Mouse (Mus musculus) CH12.LX (cell line): ENCODE measurements around the gene Neurl1b. TPM values are rescaled to one million over a fixed set of nuclear protein-coding genes. Genes with fewer than 3 reads are reported as not detected.

Experiments
- DNase-seq: peaks from one replicate; pipeline ENCODE4 v3.0.0-alpha.2; 2013; ENCODE audit errors: extremely low read depth
- H3K27ac ChIP-seq: 2 replicates; pipeline ENCODE4 v1.5.1; 2012; ENCODE audit warnings: low read depth, mild to moderate bottlenecking, control low read depth, moderate library complexity; ENCODE audit not compliant: insufficient read depth
- H3K27me3 ChIP-seq: replicated peaks from 2 replicates; pipeline ENCODE3; 2012; ENCODE audit warnings: inconsistent platforms
- H3K36me3 ChIP-seq, 2 experiments: replicated peaks in 1 of 2; 2 replicates each; pipeline versions ENCODE3 to v1.6.1; 2012; ENCODE audit warnings: inconsistent platforms in 1 of 2, low read length in 1 of 2, mild to moderate bottlenecking in 1 of 2, mixed read lengths in 1 of 2, moderate library complexity in 1 of 2; ENCODE audit not compliant: control insufficient read depth in 1 of 2, insufficient read depth in 1 of 2
- H3K4me1 ChIP-seq, 2 experiments: 2 replicates each; pipeline ENCODE4 v1.6.1; 2012; ENCODE audit warnings: inconsistent platforms in 1 of 2, moderate library complexity in 1 of 2; ENCODE audit not compliant: insufficient read depth in 2 of 2, control insufficient read depth in 1 of 2
- H3K4me2 ChIP-seq: 2 replicates; pipeline ENCODE4 v1.6.1; 2012; ENCODE audit warnings: low read depth, mild to moderate bottlenecking, control low read depth; ENCODE audit not compliant: poor library complexity, insufficient read depth, severe bottlenecking
- H3K4me3 ChIP-seq, 3 experiments: fragments of 150-350 bp in 1 of 3; sonication (generic) in 1 of 3; replicated peaks in 1 of 3; 2 replicates each; pipeline versions ENCODE3 to v1.5.1; 2011 to 2012; ENCODE audit warnings: low read depth in 2 of 3, low read length in 2 of 3, mild to moderate bottlenecking in 2 of 3, moderate library complexity in 2 of 3, control low read depth in 1 of 3, improper control_type of control experiment in 1 of 3, inconsistent platforms in 1 of 3, mixed read lengths in 1 of 3; ENCODE audit not compliant: poor library complexity in 1 of 3
- H3K79me2 ChIP-seq: replicated peaks from 2 replicates; pipeline ENCODE4 v1.6.1; 2012; ENCODE audit warnings: mild to moderate bottlenecking, moderate library complexity; ENCODE audit not compliant: control insufficient read depth, poor library complexity, insufficient read depth, severe bottlenecking; ENCODE audit errors: extremely low read depth
- H3K9ac ChIP-seq: 2 replicates; pipeline ENCODE4 v1.6.1; 2012; ENCODE audit warnings: low read depth, mild to moderate bottlenecking, control low read depth, moderate library complexity; ENCODE audit not compliant: insufficient read depth
- H3K9me3 ChIP-seq: replicated peaks from 2 replicates; pipeline ENCODE3; 2012; ENCODE audit warnings: low read length, inconsistent platforms, mixed read lengths
- CHD1 ChIP-seq: IDR thresholded peaks from 2 replicates; pipeline ENCODE4 v1.6.1; 2012; ENCODE audit warnings: low read depth, low read length, improper control_type of control experiment, inconsistent platforms
- CHD2 ChIP-seq: IDR thresholded peaks from 2 replicates; pipeline ENCODE4 v1.6.1; 2011; ENCODE audit warnings: low read length, improper control_type of control experiment
- E2F4 ChIP-seq: IDR thresholded peaks from 2 replicates; pipeline ENCODE4 v1.6.1; 2011; ENCODE audit warnings: low read depth, low read length, improper control_type of control experiment; ENCODE audit not compliant: insufficient replicate concordance
- EP300 ChIP-seq: IDR thresholded peaks from 2 replicates; pipeline ENCODE4 v1.6.1; 2011; ENCODE audit warnings: low read length, improper control_type of control experiment
- KAT2A ChIP-seq: IDR thresholded peaks from 2 replicates; pipeline ENCODE4 v1.6.1; 2012; ENCODE audit warnings: low read length, improper control_type of control experiment, inconsistent platforms; ENCODE audit not compliant: insufficient replicate concordance
- MYC ChIP-seq: IDR thresholded peaks from 2 replicates; pipeline ENCODE4 v1.6.1; 2011; ENCODE audit warnings: low read depth, mild to moderate bottlenecking, improper control_type of control experiment, low read length
- NELFE ChIP-seq: IDR thresholded peaks from 2 replicates; pipeline ENCODE4 v1.6.1; 2011; ENCODE audit warnings: low read depth, low read length, improper control_type of control experiment
- PAX5 ChIP-seq: IDR thresholded peaks from 2 replicates; pipeline ENCODE4 v1.6.1; 2012; ENCODE audit warnings: low read length, inconsistent platforms, mixed read lengths
- POLR2A ChIP-seq: IDR thresholded peaks from 2 replicates; pipeline ENCODE4 v1.6.1; 2011; ENCODE audit warnings: low read depth, mild to moderate bottlenecking, improper control_type of control experiment, low read length
- RCOR1 ChIP-seq: conservative IDR thresholded peaks from 2 replicates; pipeline ENCODE4 v1.6.1; 2012; ENCODE audit warnings: low read depth, mild to moderate bottlenecking, inconsistent platforms, low read length, improper control_type of control experiment
- SMC3 ChIP-seq: IDR thresholded peaks from 2 replicates; pipeline ENCODE4 v1.6.1; 2011; ENCODE audit warnings: low read depth, low read length, improper control_type of control experiment
- TBP ChIP-seq: conservative IDR thresholded peaks from 2 replicates; pipeline ENCODE4 v1.6.1; 2011; ENCODE audit warnings: low read depth, low read length, improper control_type of control experiment
- ZC3H11A ChIP-seq: IDR thresholded peaks from 2 replicates; pipeline ENCODE4 v1.6.1; 2012; ENCODE audit warnings: low read depth, mild to moderate bottlenecking, inconsistent platforms, low read length, improper control_type of control experiment
- ZMIZ1 ChIP-seq: IDR thresholded peaks from 2 replicates; pipeline ENCODE4 v1.6.1; 2012; ENCODE audit warnings: low read depth, mild to moderate bottlenecking, inconsistent platforms, low read length, improper control_type of control experiment
- ZNF384 ChIP-seq: IDR thresholded peaks from 2 replicates; pipeline ENCODE4 v1.6.1; 2012; ENCODE audit warnings: low read depth, low read length, improper control_type of control experiment, inconsistent platforms
- dilution Hi-C: fragments of 300-500 bp; cut with MboI; formaldehyde crosslinking; loops from 2 replicates; pipeline ENCODE4 v1.14.3; 2020; ENCODE audit warnings: low sequenced_read_pairs; ENCODE audit not compliant: extremely low pct_unique_long_range_greater_than_20kb, extremely low pct_ligation_motif_present
- in situ Hi-C: fragments of 300-500 bp; cut with MboI; formaldehyde crosslinking; loops from 3 replicates; pipeline ENCODE4 v1.14.3; 2019; ENCODE audit warnings: low sequenced_read_pairs, low pct_ligation_motif_present, low pct_unique_long_range_greater_than_20kb, mixed read lengths
- polyA plus RNA-seq: library from polyadenylated mRNA; unstranded; fragments of >175 nt; gene quantifications from 2 replicates; pipeline ENCODE4 v1.2.1, GENCODE M21; 2012; ENCODE audit warnings: low read depth; ENCODE audit not compliant: insufficient read length
- total RNA-seq, 2 experiments: library from RNA; depleted of rRNA; stranded (reverse); fragments of 300-350 nt in 1 of 2; fragments of >200 nt in 1 of 2; gene quantifications; 2 replicates each; pipeline ENCODE4 v1.2.3; 2012 to 2014

Gene Neurl1b
- total and polyA plus RNA-seq, 3 experiments, result 0.25 TPM; not detected in 2

GRCm38 (mm10) chr17:26384111-26384510 lies 30.5 kb upstream of the Neurl1b start:
- dilution Hi-C loops (no loop called here), in situ Hi-C loops (no loop called here)
- Histone ChIP-seq H3K4me2 (no peak overlapping the region), H3K27ac (no peak overlapping the region), H3K79me2 (no peaks in the 10 kb centered on the region), H3K9ac (no peak overlapping the region), H3K9me3 (no peaks in the 10 kb centered on the region), H3K4me1 (peaks cover 6 to 17% of the 10 kb centered on the region in 2 experiments), H3K4me3 (no peak overlapping the region), H3K27me3 (peaks cover 91% of the 10 kb centered on the region), H3K36me3 (no peaks in the 10 kb centered on the region)
- no peak for DNase-seq
- TF ChIP-seq CHD1 (no peak), CHD2 (no peak), RCOR1 (no peak), KAT2A (no peak), E2F4 (no peak), MYC (no peak)

- dilution Hi-C loops (no loop called here), in situ Hi-C loops (loop anchor here (5.0 kb wide), 1 partner anchor 37 kb away; no protein-coding TSS in a partner anchor)
- Histone ChIP-seq H3K9me3 (no peaks in the 10 kb centered on the region), H3K9ac (no peak overlapping the region), H3K27ac (no peak overlapping the region), H3K27me3 (peaks cover 86% of the 10 kb centered on the region), H3K4me3 (no peak overlapping the region), H3K4me1 (peaks cover 6 to 17% of the 10 kb centered on the region in 2 experiments), H3K4me2 (no peak overlapping the region), H3K36me3 (no peaks in the 10 kb centered on the region), H3K79me2 (no peaks in the 10 kb centered on the region)
- no peak for DNase-seq
- TF ChIP-seq ZMIZ1 (no peak), RCOR1 (no peak), NELFE (no peak), SMC3 (no peak), ZNF384 (no peak)
These were observed 29.1 kb upstream of the Neurl1b start for GRCm38 (mm10) chr17:26385252-26386130.

- H3K27me3 ChIP-seq, result peaks cover 86% of the 10 kb centered on the region
- dilution Hi-C loops, result no loop called here
- H3K79me2 ChIP-seq, result no peaks in the 10 kb centered on the region
- no peak overlapping the region for H3K9ac ChIP-seq
- no peaks in the 10 kb centered on the region for H3K36me3 ChIP-seq
- no peaks in the 10 kb centered on the region for H3K9me3 ChIP-seq
- DNase-seq, result no peak
- no peak overlapping the region for H3K27ac ChIP-seq
- peaks cover 6 to 11% of the 10 kb centered on the region in 2 experiments for H3K4me1 ChIP-seq
- no peak for TF ChIP-seq ZC3H11A
- no peak for TF ChIP-seq ZMIZ1
- no peak for TF ChIP-seq TBP
- no peak for TF ChIP-seq POLR2A
- no peak for TF ChIP-seq EP300
- no peak for TF ChIP-seq PAX5
- H3K4me3 ChIP-seq, result no peak overlapping the region
- H3K4me2 ChIP-seq, result no peak overlapping the region
- in situ Hi-C loops, result loop anchor here (5.0 kb wide), 1 partner anchor 36 kb away; no protein-coding TSS in a partner anchor
These were observed 28.5 kb upstream of the Neurl1b start for GRCm38 (mm10) chr17:26386131-26386481.
